Mouse (Mus musculus): ENCODE results near the gene Lag3.

The Lag3 gene

DNA sequence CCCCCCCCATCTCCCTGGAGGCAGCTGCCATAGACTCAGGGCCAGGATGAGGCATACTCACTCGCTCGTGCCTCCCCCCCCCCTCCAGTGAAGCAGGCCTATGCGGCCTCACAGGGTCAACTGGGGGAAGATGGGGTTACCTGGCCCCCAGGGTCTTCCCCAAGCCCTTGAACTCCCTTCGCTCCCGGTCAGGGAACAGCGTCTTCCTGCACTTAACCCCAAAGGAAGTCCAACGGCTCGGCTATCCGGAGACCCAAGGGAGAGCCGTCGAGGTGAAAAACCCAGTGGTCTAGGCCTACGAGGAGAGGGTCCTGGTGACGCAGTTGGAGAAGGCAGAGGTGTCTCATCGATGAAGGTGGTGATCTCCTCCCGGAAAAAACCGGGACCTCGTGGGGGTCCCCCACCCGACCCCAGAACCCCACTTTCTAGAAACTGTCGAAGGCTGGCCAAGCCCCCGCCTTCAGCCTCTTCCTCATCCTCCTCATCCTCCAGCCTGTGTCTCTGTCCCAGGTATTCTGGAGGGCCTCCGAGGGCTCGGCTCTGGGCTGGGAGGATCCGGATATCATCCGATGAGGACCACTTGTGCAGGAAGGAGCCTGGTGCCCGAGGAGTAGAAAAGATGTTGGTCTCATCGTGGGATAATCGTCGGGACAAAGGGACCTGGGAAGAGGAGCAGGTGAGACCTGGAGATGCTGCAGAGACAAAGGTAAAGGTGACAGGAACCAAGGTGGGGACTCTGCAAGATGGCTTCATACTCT is 52.8 kb downstream of the Lag3 start:
- peak; percentile 63 for DNase-seq

DNA sequence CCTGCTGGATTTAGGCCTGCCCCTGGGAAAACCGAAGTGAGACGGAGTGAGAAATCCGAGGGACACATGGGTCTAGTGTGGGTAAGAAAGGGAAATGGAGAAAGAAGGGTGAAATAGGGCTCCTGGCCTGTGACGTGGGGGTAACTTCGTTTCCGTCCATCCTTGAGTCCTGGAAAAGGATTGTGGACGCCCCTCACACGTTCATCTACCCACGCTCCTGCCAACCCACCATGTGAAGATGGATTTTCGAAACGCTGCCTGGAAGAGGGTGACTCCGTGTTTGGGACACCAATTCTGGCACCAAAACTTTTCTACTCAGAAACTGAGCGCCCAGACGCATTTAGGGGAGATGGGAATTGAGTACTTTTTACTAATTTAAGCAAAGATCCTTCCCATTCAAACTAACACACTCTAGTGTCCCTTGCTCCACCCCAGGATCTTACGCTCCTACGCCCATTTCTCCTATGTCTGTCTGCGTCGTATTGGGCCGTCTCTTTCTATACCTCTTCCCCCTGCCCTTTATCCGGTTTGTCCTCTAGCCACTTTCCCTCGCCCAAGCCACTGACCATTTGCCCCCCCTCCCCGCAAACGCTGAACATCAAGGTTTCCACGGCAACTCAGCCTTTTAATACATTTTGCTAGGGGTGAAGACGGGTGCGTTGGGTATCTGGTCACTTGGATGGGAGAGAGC is 53.5 kb downstream of the Lag3 start:
- peak; percentile 67 for DNase-seq

DNA sequence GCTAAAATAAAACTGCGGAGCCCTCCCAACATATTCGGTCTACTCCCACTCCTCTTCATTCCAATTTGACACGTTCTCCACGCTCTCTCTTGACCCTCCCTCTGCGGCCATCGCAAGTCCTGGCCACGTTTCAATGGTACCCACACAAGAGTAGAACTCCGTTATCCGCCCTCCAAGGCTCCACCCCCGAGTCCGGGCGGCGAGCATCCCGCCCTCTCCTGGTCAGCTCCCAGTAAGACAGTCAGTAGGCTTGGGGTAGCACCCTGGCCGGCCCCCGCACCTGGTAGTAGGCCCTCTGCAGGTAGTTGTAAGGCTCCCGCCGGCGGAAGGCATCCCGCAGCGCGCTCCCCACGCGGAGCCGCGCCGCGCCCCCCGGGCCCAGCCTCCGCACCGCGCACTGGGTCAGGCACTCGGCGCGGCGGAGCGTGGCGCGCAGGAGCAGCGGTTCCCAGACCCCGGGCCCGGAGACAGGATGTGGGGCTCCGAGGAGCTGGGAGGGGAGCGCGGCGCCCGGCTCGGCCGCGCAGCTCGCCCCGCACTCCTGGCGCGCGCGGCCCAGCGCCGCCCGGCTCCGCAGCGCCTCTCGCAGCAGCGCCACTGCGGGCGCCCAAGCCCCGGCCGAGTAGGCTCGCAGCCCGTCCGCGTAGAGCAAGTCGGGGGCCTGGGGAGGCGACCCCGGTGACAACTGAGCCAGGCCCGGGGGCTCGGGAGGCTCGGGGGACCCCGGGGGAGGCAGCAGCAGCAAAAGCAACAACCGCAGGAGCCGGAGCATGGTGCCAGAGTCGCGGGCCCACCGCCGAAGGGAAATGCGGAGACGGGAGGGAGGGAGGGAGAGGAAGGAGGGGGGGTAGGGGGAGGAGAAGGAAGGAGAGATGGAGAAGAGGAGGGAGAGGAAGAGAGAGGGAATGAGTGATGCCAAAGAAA is 54.3 kb downstream of the Lag3 start, which contains the start of gene P3h3:
Gene P3h3 (minus strand): TSS at position 837 of the 924 bp plus-strand sequence.
- peak; percentile 93 for DNase-seq

DNA sequence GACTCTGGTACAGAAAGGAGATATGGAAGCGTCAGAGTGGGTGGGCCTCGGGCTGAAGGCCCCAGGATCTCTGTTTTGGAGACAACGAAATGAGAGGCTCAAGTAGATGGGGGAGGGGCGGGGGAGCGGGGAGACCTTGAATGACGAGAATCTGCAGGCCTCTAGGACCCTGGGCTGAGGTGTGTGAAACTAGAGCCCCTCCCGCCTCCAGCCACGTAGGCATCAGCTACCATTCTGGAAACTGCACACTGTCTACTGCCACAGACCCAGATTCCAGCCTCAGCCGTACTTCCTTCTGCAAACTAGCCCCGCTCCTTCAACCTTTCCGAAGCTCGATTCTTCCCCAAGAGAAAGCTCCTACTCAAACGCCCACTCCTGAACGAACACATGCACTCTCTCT is 55.2 kb downstream of the Lag3 start:
- DNase-seq = peak; percentile 69

DNA sequence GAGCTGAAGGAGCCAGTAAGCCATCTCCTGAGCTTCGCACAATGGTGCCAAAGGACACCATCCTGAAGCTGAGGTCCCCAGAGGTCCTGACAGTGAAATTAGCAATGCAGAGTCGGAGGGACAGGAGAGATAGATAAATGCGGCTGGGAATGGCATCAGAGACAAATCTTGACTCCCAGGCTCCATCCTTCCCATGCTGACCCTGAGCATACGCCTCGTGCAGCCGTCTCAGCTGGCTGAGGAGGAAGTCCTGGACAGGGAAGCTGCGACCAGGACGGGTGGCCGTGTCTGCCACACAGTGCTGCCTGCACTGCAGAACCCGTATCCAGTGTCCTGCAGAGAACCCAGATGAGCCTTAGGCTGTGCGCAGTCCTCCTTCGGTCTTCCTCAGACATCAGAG is 56.9 kb downstream of the Lag3 start:
- no peak for DNase-seq
